Mouse (Mus musculus) lung, postnatal 0 days (tissue): ENCODE measurements around the gene Mcee. TPM values are rescaled to one million over a fixed set of nuclear protein-coding genes. Genes with fewer than 3 reads are reported as not detected.
A peak's percentile ranks its signal among the peaks of the same experiment; 100 is the strongest.

Source experiments
- ATAC-seq: fragments of 200-750 bp; cut with Nextera tagmentation; 2 replicates; pipeline ENCODE4 v1.8.0; 2017; ENCODE audit warnings: moderate library complexity
- DNase-seq: peaks from one replicate; pipeline ENCODE4 v3.0.0-alpha.2; 2016; ENCODE audit warnings: low spot score
- H3K27ac ChIP-seq: fragments of 300-500 bp; sonication (generic); 2 replicates; pipeline ENCODE4 v1.5.1; 2014; ENCODE audit warnings: antibody characterized with exemption, mild to moderate bottlenecking, low read length, mixed read lengths
- H3K27me3 ChIP-seq: fragments of 300-500 bp; sonication (generic); replicated peaks from 2 replicates; pipeline ENCODE4 v1.6.1; 2014; ENCODE audit warnings: low read length, mixed read lengths; ENCODE audit not compliant: insufficient read depth
- H3K36me3 ChIP-seq: fragments of 300-500 bp; sonication (generic); 2 replicates; pipeline ENCODE4 v1.6.1; 2014; ENCODE audit warnings: low read length, mixed read lengths; ENCODE audit not compliant: insufficient read depth
- H3K4me1 ChIP-seq: fragments of 300-500 bp; sonication (generic); 2 replicates; pipeline ENCODE4 v1.6.1; 2014; ENCODE audit warnings: antibody characterized with exemption, low read depth, low read length, mixed read lengths; ENCODE audit not compliant: insufficient read depth
- H3K4me2 ChIP-seq: fragments of 300-500 bp; sonication (generic); replicated peaks from 2 replicates; pipeline ENCODE4 v1.6.1; 2014; ENCODE audit warnings: low read depth, mild to moderate bottlenecking, low read length, moderate library complexity, mixed read lengths
- H3K4me3 ChIP-seq: fragments of 300-500 bp; sonication (generic); 2 replicates; pipeline ENCODE4 v1.5.1; 2014; ENCODE audit warnings: low read depth, low read length
- H3K9ac ChIP-seq: fragments of 300-500 bp; sonication (generic); replicated peaks from 2 replicates; pipeline ENCODE4 v1.6.1; 2014; ENCODE audit warnings: low read depth, mild to moderate bottlenecking
- H3K9me3 ChIP-seq: fragments of 300-500 bp; sonication (generic); 2 replicates; pipeline ENCODE4 v1.6.1; 2016; ENCODE audit warnings: low read length, mixed read lengths
- CTCF ChIP-seq: IDR thresholded peaks from 2 replicates; pipeline ENCODE4 v1.5.1; 2016; ENCODE audit warnings: antibody characterized with exemption, mild to moderate bottlenecking
- EP300 ChIP-seq: IDR thresholded peaks from 2 replicates; pipeline ENCODE4 v1.6.1; 2016; ENCODE audit warnings: antibody characterized with exemption, mild to moderate bottlenecking, control low read depth
- WGBS: fragments of 180-500 bp; shearing (Covaris S2); extraction: QIAGEN DNeasy Blood & Tissue Kit; methylation state at CpG from one replicate; pipeline ENCODE4 v1.1.7; 2014; 5-methylcytosine and 5-hydroxymethylcytosine counted together
- polyA plus RNA-seq: library from polyadenylated mRNA; unstranded; fragments of >200 nt; fragmentation: Nextera tagmentation; extraction: Ambion mirVana; gene quantifications from 2 replicates; pipeline ENCODE4 v1.2.1, GENCODE M21; 2015

The Mcee gene
- polyA plus RNA-seq, 1 experiment from 2014 or later, result 112 TPM

DNA sequence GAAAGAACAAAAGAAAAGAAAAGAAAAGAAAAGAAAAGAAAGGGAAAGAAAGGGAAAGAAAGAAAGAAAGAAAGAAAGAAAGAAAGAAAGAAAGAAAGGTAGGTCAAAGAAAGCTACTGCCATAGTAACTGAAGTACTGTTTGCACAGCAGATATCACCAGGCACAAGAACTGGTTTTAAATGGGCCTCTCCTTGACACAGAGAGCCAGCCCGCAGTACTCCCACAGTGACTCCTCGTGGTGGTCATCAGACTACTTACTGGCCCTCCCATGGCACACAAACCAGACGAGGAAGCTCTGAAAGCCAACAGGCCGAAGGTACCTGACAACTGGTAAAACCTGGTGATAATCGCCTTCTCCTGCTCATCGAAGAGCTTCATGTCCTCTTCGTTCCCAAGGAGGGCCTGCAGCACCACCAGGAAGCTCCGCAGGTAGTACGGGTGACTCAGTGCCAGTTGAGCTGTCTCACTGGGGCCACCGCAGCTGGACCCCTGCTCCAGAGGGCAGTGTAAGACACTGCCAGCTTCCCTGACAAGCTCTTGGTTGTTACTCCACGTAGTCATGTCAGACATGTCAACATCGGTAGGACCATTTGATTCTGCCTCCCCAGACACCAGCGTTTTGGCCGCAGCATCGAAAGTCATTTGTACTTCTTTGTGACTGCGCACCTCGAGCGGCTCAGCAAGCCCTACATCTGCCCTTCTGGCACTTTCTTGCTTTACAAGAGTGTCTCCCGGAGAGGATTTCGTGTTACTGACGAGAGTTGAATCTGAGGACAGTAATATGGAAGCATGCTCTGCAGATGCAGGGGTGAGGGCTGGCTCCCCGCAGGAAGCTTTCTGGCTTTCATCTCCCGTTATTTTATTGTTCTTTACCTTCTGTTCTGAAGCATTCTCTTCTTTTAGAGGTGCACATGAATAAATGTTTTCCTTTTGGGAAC is 20.2 kb upstream of the Mcee start:
- H3K9me3 ChIP-seq, result no peaks in the 10 kb centered on the region
- 87% methylated on average over 23 of the region's 23 CpGs for WGBS
- no peak overlapping the region for H3K4me2 ChIP-seq
- H3K27me3 ChIP-seq, result no peaks in the 10 kb centered on the region
- no peak overlapping the region for H3K9ac ChIP-seq
- 0 out of 2 replicates have a peak overlapping the region, but pooled peaks have one; percentile 9 for H3K27ac ChIP-seq
- ATAC-seq (peak; percentile 55), DNase-seq (peak; percentile 65)
- H3K4me1 ChIP-seq, result peaks cover 3% of the 10 kb centered on the region; the same call in 1 of the 2 replicates
- H3K4me3 ChIP-seq, result no peak overlapping the region
- H3K36me3 ChIP-seq, result peaks cover 16% of the 10 kb centered on the region; the same call in 1 of the 2 replicates
- TF ChIP-seq EP300, result no peak; the same call in 1 of the 2 replicates
- peak; percentile 46 for TF ChIP-seq CTCF

DNA sequence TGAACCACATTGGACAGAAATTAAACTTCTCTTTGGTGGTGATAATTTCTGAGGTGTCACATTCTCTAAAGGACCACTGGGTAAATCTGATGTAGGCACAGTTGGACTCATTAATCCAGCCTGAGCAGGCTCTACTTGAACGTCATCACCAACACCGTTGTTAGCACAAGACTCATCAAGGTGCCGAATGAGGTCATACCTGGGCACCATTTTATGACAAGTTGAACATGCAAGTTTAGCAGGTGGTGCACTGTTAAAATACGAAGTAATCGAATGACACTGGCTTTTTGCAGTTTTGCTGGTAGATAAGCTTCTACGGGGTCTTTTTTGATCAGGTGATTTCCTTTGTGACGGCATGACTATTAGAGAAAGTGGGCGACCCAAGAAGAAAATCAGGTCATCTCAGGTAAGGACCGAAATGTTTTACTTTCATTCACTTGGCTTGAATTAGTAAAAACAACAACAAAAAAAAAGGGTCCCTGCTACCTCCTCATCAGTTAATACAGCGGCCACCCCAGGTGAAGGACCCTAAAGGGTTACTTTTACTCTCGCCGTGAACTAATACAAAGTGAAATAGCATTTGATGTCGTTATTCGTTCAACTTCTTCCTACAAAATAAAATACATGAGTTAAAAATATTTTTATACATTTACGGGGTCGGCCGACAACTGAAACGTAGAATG is 19.1 kb upstream of the Mcee start:
- no peaks in the 10 kb centered on the region for H3K27me3 ChIP-seq
- peak overlapping the region; percentile 72 for H3K9ac ChIP-seq
- H3K4me3 ChIP-seq, result peak overlapping the region; percentile 75
- DNase-seq (no peak), ATAC-seq (no peak)
- 7% methylated on average over 18 of the region's 18 CpGs for WGBS
- TF ChIP-seq EP300 (no peak), CTCF (no peak)
- H3K36me3 ChIP-seq, result peaks cover 19% of the 10 kb centered on the region; the same call in 1 of the 2 replicates
- H3K4me2 ChIP-seq, result peak overlapping the region; percentile 62
- peak overlapping the region; percentile 92 for H3K27ac ChIP-seq
- H3K4me1 ChIP-seq, result peaks cover 3% of the 10 kb centered on the region; the same call in 1 of the 2 replicates
- H3K9me3 ChIP-seq, result no peaks in the 10 kb centered on the region

DNA sequence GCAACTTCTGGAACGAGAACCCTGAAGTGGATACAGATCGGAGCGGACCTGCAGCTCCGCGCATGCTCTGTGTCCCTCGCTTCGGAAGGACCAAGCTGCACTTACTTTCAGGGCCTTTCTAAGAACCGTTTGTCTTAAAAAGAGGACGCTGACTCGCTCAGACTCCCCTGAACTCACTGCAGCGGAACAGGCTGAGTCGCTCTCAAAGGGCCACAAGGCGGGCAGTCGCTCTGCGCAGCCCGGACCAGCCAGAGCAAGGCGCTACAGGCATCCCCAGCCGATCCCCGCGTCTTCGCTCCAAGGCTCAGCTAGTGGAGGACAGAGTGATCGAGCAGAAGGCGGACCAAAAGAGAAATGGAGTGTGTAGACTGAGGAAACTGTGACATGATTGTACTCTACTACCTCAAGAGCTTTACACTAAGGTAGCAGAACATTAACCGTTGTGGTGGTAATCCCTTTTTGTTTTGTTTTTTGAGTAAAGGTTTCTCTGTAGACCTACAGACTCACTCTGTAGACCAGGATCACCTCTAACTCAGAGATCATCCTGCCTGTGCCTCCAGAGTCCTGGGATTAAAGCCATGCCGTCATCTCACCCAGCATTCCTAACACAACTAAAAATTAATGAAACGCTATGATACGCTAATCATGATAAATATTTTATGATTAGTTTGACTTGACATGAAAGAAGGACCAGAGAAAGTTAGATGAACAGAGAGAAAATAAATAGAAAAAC is 18.4 kb upstream of the Mcee start, which contains the start of gene Fan1:
Gene Fan1 (minus strand): TSS at position 266 of the 733 bp plus-strand sequence.
- peak; percentile 96 for ATAC-seq
- H3K27ac ChIP-seq, result peak within 1 kb of the TSS; percentile 92
- 2% methylated on average over 27 of the region's 27 CpGs for WGBS
- peak within 1 kb of the TSS; percentile 62 for H3K4me2 ChIP-seq
- H3K9ac ChIP-seq, result peak within 1 kb of the TSS; percentile 72
- H3K27me3 ChIP-seq, result no peaks in the 10 kb centered on the region
- H3K4me1 ChIP-seq, result peaks cover 3% of the 10 kb centered on the region; the same call in 1 of the 2 replicates
- no peaks in the 10 kb centered on the region for H3K9me3 ChIP-seq
- peak; percentile 91 for DNase-seq
- peaks cover 20% of the 10 kb centered on the region; the same call in 1 of the 2 replicates for H3K36me3 ChIP-seq
- TF ChIP-seq EP300, result no peak
- peak; percentile 71 for TF ChIP-seq CTCF
- peak within 1 kb of the TSS; percentile 75 for H3K4me3 ChIP-seq

DNA sequence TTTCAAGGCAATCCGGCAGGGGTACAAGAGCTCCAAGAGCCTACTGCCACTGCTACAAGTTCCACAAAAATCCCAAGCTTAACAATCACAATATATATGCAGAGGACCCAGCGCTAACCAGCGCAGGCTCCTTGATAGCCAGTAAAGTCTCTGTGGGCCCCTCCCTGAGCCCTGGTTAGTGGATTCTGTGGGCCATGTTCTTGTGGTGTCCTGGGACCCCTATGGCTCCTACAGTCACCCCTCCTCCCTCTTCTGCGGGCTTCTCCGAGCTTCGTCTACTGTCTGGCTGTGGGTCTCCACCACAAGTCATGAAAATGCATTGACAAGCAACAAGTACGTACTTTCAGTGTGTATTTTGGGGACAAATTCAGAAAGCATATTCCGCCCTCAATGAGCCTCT is 928 bp upstream of the Mcee start:
- Histone ChIP-seq H3K27me3 (no peaks in the 10 kb centered on the region), H3K4me3 (peak overlapping the region; percentile 66), H3K4me1 (no peaks in the 10 kb centered on the region; the same call in 1 of the 2 replicates), H3K4me2 (peak overlapping the region; percentile 67), H3K36me3 (peaks cover 12% of the 10 kb centered on the region; the same call in 1 of the 2 replicates), H3K9me3 (no peaks in the 10 kb centered on the region), H3K27ac (peak overlapping the region; percentile 79), H3K9ac (peak overlapping the region; percentile 65)
- peak; percentile 4 for DNase-seq
- TF ChIP-seq EP300 (no peak), CTCF (no peak)
- 2% methylated on average over 8 of the region's 8 CpGs for WGBS
- ATAC-seq, result no peak

DNA sequence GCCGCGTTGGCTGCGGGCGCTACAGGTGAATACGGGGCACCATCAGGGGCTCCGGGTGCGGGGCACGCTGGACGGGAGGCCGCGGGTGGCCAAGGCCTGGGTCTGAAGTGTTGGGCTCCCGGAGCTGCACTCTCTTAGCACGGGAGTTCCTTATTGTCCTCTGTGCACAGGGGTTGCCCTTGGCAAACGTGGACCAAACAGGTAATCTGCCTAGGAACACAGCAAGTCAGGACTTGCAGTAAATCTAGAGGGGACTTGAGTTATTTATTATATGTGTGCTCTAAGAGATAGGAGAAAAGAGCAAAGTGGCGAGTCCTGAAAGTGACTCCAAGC is 378 bp downstream of the Mcee start:
- Histone ChIP-seq H3K4me1 (no peaks in the 10 kb centered on the region; the same call in 1 of the 2 replicates), H3K36me3 (peaks cover 12% of the 10 kb centered on the region; the same call in 1 of the 2 replicates), H3K9me3 (no peaks in the 10 kb centered on the region), H3K9ac (peak overlapping the region; percentile 61), H3K4me3 (peak overlapping the region; percentile 66), H3K4me2 (peak overlapping the region; percentile 67), H3K27me3 (no peaks in the 10 kb centered on the region), H3K27ac (peak overlapping the region; percentile 79)
- TF ChIP-seq EP300, result no peak
- no peak for TF ChIP-seq CTCF
- DNase-seq (no peak), ATAC-seq (peak; percentile 40)
- under 1% methylated on average over 15 of the region's 15 CpGs for WGBS
